In genomic region chr5:145114606-145115473, GRCm38 (mm10) we compare ENCODE assay signal across 9 mouse cellular contexts. TPM values are rescaled to one million over a fixed set of nuclear protein-coding genes. Genes with fewer than 3 reads are reported as not detected.
DNase-seq lines count a peak whose midpoint lies in the region; ATAC-seq and TF ChIP-seq lines count a peak whose summit lies in the region.
"Had no signal": no experiment of that assay in that cellular context is flagged by ENCODE, and none has a peak within 500 bp of the region (broad histone marks: within the 10 kb centered on the region; RNA-seq: fewer than 3 reads in every experiment).

No protein-coding gene starts in this region.

- peak overlapping the region; percentile 73 for H3K4me2 ChIP-seq in embryonic facial prominence, embryonic 15.5 days (replicated peaks)
- H3K4me2 ChIP-seq in heart, postnatal 0 days (ENCODE audit: low read depth, low read length) = peak overlapping the region; percentile 64

- WGBS in embryonic facial prominence, embryonic 15.5 days = 16% methylated on average over 35 of the region's 40 CpGs
- 16% methylated on average over 25 of the region's 40 CpGs for WGBS in heart, postnatal 0 days

- DNase-seq in B cell, adult 2 months = peak; percentile 70 to 71
- DNase-seq in Muller cell, postnatal 12 days (ENCODE audit: inconsistent ontology term) = peak; percentile 65
- DNase-seq in heart, postnatal 0 days (ENCODE audit: low spot score) = peak; percentile 42
- DNase-seq in kidney, postnatal 14 days = peak; percentile 76
- DNase-seq in right cerebral cortex, postnatal 4 days = peak; percentile 48
- no peak for DNase-seq in frontal cortex, adult 2 months (ENCODE audit: extremely low spot score in 1 of 2, low spot score in 1 of 2)

- no peak for TF ChIP-seq EP300 in heart, postnatal 0 days (IDR thresholded peaks at IDR 0.05; ENCODE audit: low read depth)

- H3K4me3 ChIP-seq in embryonic facial prominence, embryonic 15.5 days (replicated peaks) = peak overlapping the region; percentile 58
- H3K4me3 ChIP-seq in heart, postnatal 0 days (ENCODE audit: low read depth, low read length) = peak overlapping the region; percentile 69

- peaks cover 14% of the 10 kb centered on the region for H3K36me3 ChIP-seq in embryonic facial prominence, embryonic 15.5 days
- H3K36me3 ChIP-seq in heart, postnatal 0 days (replicated peaks; ENCODE audit: control insufficient read depth, insufficient read depth, low read length) = peaks cover 9% of the 10 kb centered on the region

- peak overlapping the region; percentile 44; the same call in 1 of the 2 replicates for H3K27ac ChIP-seq in embryonic facial prominence, embryonic 15.5 days (replicated peaks)
- H3K27ac ChIP-seq in heart, postnatal 0 days (ENCODE audit: low read depth) = peak overlapping the region; percentile 72

- H3K9ac ChIP-seq in embryonic facial prominence, embryonic 15.5 days = peak overlapping the region; percentile 31
- peak overlapping the region; percentile 62 for H3K9ac ChIP-seq in heart, postnatal 0 days (replicated peaks; ENCODE audit: low read depth, low read length)

- ATAC-seq in embryonic facial prominence, embryonic 15.5 days (ENCODE audit: insufficient number of reproducible peaks, low FRiP score, low TSS enrichment, low read depth) = peak; percentile 21; the same call in 1 of the 2 replicates
- ATAC-seq in heart, postnatal 0 days (ENCODE audit: insufficient read depth, low read depth) = peak; percentile 50
- peak; percentile 66 for ATAC-seq in megakaryocyte, adult 5-6 weeks (ENCODE audit: poor library complexity, severe bottlenecking)

- H3K9me3 ChIP-seq in embryonic facial prominence, embryonic 15.5 days (replicated peaks) = no peaks in the 10 kb centered on the region
- H3K9me3 ChIP-seq in heart, postnatal 0 days (replicated peaks; ENCODE audit: control insufficient read depth, low read length) = no peaks in the 10 kb centered on the region

- no peak for TF ChIP-seq CTCF in heart, postnatal 0 days (IDR thresholded peaks at IDR 0.05; ENCODE audit: low read depth)

- H3K27me3 ChIP-seq in embryonic facial prominence, embryonic 15.5 days = no peaks in the 10 kb centered on the region
- no peaks in the 10 kb centered on the region for H3K27me3 ChIP-seq in heart, postnatal 0 days (ENCODE audit: control insufficient read depth, insufficient read depth, low read length)

- H3K4me1 ChIP-seq in embryonic facial prominence, embryonic 15.5 days = peaks cover 27% of the 10 kb centered on the region
- no peaks in the 10 kb centered on the region for H3K4me1 ChIP-seq in heart, postnatal 0 days (ENCODE audit: control insufficient read depth, insufficient read depth)

RNA-seq across cellular contexts. Expression of gene Arpc1b, which starts 0.8 kb away (rescaled TPM):
- 310 and 324 TPM in 2 replicates for polyA plus RNA-seq in embryonic facial prominence, embryonic 15.5 days (2015; fragmentation: Nextera tagmentation; extraction: Ambion mirVana)
- 105 and 267 TPM in 2 replicates for total RNA-seq in heart, postnatal 0 days (2014; rRNA removed; ENCODE audit: low replicate concordance)
- 179 and 181 TPM in 2 replicates for polyA plus RNA-seq in heart, postnatal 0 days (2015; fragmentation: Nextera tagmentation; extraction: Ambion mirVana)
- 361 and 425 TPM in 2 replicates for total RNA-seq in megakaryocyte, adult 5-6 weeks (2015)
- 297 and 318 TPM in 2 replicates for total RNA-seq in megakaryocyte, adult 5-6 weeks (2017)
- polyA plus RNA-seq in frontal cortex, adult 2 months (2012; rRNA removed) = 71.6 and 73.6 TPM in 2 replicates

RNA-seq across cellular contexts. Expression of gene Pdap1, which starts 25.2 kb away (rescaled TPM):
- 93.7 and 108 TPM in 2 replicates for polyA plus RNA-seq in embryonic facial prominence, embryonic 15.5 days (2015; fragmentation: Nextera tagmentation; extraction: Ambion mirVana)
- total RNA-seq in heart, postnatal 0 days (2014; rRNA removed; ENCODE audit: low replicate concordance) = 8.6 and 15.9 TPM in 2 replicates
- 58.0 and 58.1 TPM in 2 replicates for polyA plus RNA-seq in heart, postnatal 0 days (2015; fragmentation: Nextera tagmentation; extraction: Ambion mirVana)
- 24.8 and 26.1 TPM in 2 replicates for total RNA-seq in megakaryocyte, adult 5-6 weeks (2015)
- total RNA-seq in megakaryocyte, adult 5-6 weeks (2017) = 140 and 144 TPM in 2 replicates
- 97.9 and 101 TPM in 2 replicates for polyA plus RNA-seq in frontal cortex, adult 2 months (2012; rRNA removed)

RNA-seq across cellular contexts. Expression of gene Bud31, which starts 25.3 kb away (rescaled TPM):
- polyA plus RNA-seq in embryonic facial prominence, embryonic 15.5 days (2015; fragmentation: Nextera tagmentation; extraction: Ambion mirVana) = 178 and 183 TPM in 2 replicates
- 61.2 and 91.1 TPM in 2 replicates for total RNA-seq in heart, postnatal 0 days (2014; rRNA removed; ENCODE audit: low replicate concordance)
- polyA plus RNA-seq in heart, postnatal 0 days (2015; fragmentation: Nextera tagmentation; extraction: Ambion mirVana) = 119 and 121 TPM in 2 replicates
- total RNA-seq in megakaryocyte, adult 5-6 weeks (2015) = 179 and 181 TPM in 2 replicates
- total RNA-seq in megakaryocyte, adult 5-6 weeks (2017) = 217 and 234 TPM in 2 replicates
- polyA plus RNA-seq in frontal cortex, adult 2 months (2012; rRNA removed) = 92.0 and 93.3 TPM in 2 replicates

RNA-seq across cellular contexts. Expression of gene Kpna7, which starts 31.0 kb away (rescaled TPM):
- not detected in 2 replicates for polyA plus RNA-seq in embryonic facial prominence, embryonic 15.5 days (2015; fragmentation: Nextera tagmentation; extraction: Ambion mirVana)
- total RNA-seq in heart, postnatal 0 days (2014; rRNA removed; ENCODE audit: low replicate concordance) = not detected in 2 replicates
- polyA plus RNA-seq in heart, postnatal 0 days (2015; fragmentation: Nextera tagmentation; extraction: Ambion mirVana) = not detected in 2 replicates
- total RNA-seq in megakaryocyte, adult 5-6 weeks (2015) = not detected in 2 replicates
- total RNA-seq in megakaryocyte, adult 5-6 weeks (2017) = not detected in 2 replicates
- polyA plus RNA-seq in frontal cortex, adult 2 months (2012; rRNA removed) = not detected in 2 replicates
- polyA plus RNA-seq: gonadal fat pad, adult 2 months had no signal

RNA-seq across cellular contexts. Expression of gene Arpc1a, which starts 31.2 kb away (rescaled TPM):
- 143 and 147 TPM in 2 replicates for polyA plus RNA-seq in embryonic facial prominence, embryonic 15.5 days (2015; fragmentation: Nextera tagmentation; extraction: Ambion mirVana)
- 64.7 and 73.5 TPM in 2 replicates for total RNA-seq in heart, postnatal 0 days (2014; rRNA removed; ENCODE audit: low replicate concordance)
- polyA plus RNA-seq in heart, postnatal 0 days (2015; fragmentation: Nextera tagmentation; extraction: Ambion mirVana) = 82.0 and 83.5 TPM in 2 replicates
- total RNA-seq in megakaryocyte, adult 5-6 weeks (2015) = 98.2 and 102 TPM in 2 replicates
- total RNA-seq in megakaryocyte, adult 5-6 weeks (2017) = 65.2 and 77.0 TPM in 2 replicates
- polyA plus RNA-seq in frontal cortex, adult 2 months (2012; rRNA removed) = 210 and 216 TPM in 2 replicates

Comparison
In these comparisons a context has a peak if more than half of its experiments do, and no peak if none do; other contexts are left out.
1. DNase-seq: peak in B cell, adult 2 months (2 of 2), Muller cell, postnatal 12 days (single experiment), heart, postnatal 0 days (single experiment), kidney, postnatal 14 days (single experiment) and right cerebral cortex, postnatal 4 days (single experiment); none in frontal cortex, adult 2 months (0 of 2).
2. Peak in every context shown above with its lines, with median percentiles within 50 percentile points of each other: ATAC-seq.